Mouse (Mus musculus) liver (tissue): ENCODE measurements around the gene Gm20911.
"Not testable (repeated sequence)": the region's sequence is repeated elsewhere in the genome, so short reads cannot be mapped to it uniquely, and the experiment has no call there.

Source experiments
- DNase-seq: peaks from one replicate; pipeline ENCODE4 v3.0.0-alpha.2; 2020; ENCODE audit warnings: mixed read lengths

The Gm20911 gene

DNA sequence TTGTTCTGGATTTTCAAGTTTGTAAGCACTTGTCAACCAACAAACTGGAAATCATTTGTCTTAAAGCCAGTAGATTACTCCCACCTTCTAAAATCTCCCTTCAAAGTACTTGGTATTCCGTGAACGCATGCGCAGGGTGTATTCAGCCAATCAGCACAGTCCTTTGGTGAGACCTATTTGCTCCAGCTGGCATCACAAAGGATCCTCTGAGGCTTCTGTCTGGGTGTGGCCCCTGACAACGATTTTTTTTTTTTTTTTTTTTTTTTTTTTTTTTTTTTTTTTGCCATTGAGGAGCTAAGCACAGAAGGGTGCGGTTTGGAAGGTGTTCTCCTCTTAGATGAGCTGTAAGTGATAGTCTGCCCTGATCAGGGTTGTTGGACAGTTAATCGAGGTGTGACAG lies at the start of gene Gm20911:
TSS of gene Gm20911 (plus strand) at position 301 of the 400 bp plus-strand sequence.
- not testable (repeated sequence) for DNase-seq
